Mouse (Mus musculus) kidney, adult 2 months (tissue): ENCODE measurements around the gene Gpr173. TPM values are rescaled to one million over a fixed set of nuclear protein-coding genes. Genes with fewer than 3 reads are reported as not detected.

Source experiments
- DNase-seq: peaks from one replicate; pipeline ENCODE4 v3.0.0; 2021
- H3K27ac ChIP-seq: fragments of 200-500 bp; 2 replicates; pipeline ENCODE4 v1.5.1; 2012; ENCODE audit warnings: low read depth, low read length, control low read depth, inconsistent platforms; ENCODE audit not compliant: insufficient read depth
- H3K27me3 ChIP-seq: fragments of 200-500 bp; replicated peaks from 2 replicates; pipeline ENCODE4 v1.6.1; 2012; ENCODE audit warnings: mild to moderate bottlenecking, moderate library complexity, low read length, inconsistent platforms; ENCODE audit not compliant: control insufficient read depth, insufficient read depth
- H3K36me3 ChIP-seq: fragments of 200-500 bp; 2 replicates; pipeline ENCODE4 v1.6.1; 2012; ENCODE audit warnings: mild to moderate bottlenecking, moderate library complexity, low read length, inconsistent platforms; ENCODE audit not compliant: control insufficient read depth, insufficient read depth
- H3K4me1 ChIP-seq: fragments of 200-500 bp; 2 replicates; pipeline ENCODE4 v1.6.1; 2011; ENCODE audit warnings: low read length; ENCODE audit not compliant: control insufficient read depth, insufficient read depth
- H3K4me3 ChIP-seq: fragments of 200-500 bp; 2 replicates; pipeline ENCODE4 v1.5.1; 2011; ENCODE audit warnings: mild to moderate bottlenecking, low read depth, low read length, control low read depth; ENCODE audit not compliant: insufficient read depth
- CTCF ChIP-seq: fragments of 200-500 bp; conservative IDR thresholded peaks from 2 replicates; pipeline ENCODE4 v1.5.1; 2011; ENCODE audit warnings: low read depth, mild to moderate bottlenecking, control low read depth, low read length, moderate library complexity, mixed read lengths; ENCODE audit not compliant: insufficient read depth, insufficient read length
- POLR2A ChIP-seq: fragments of 200-500 bp; IDR thresholded peaks from one replicate; pipeline ENCODE4 v1.6.1; 2011; ENCODE audit warnings: low read depth, low read length, control low read depth
- WGBS: fragments of 180-500 bp; shearing (Covaris S2); methylation state at CpG from one replicate; pipeline ENCODE4 v1.1.7; 2018; 5-methylcytosine and 5-hydroxymethylcytosine counted together
- polyA plus RNA-seq: library from polyadenylated mRNA; depleted of rRNA; stranded (reverse); fragments of >200 nt; gene quantifications from 2 replicates; pipeline ENCODE4 v1.2.3, GENCODE M21; 2012; rRNA removed

The Gpr173 gene
- polyA plus RNA-seq, 1 experiment = 2.2 TPM

- no peaks in the 10 kb centered on the region for H3K27me3 ChIP-seq
- TF ChIP-seq POLR2A = no peak
- TF ChIP-seq CTCF = no peak
- no peaks in the 10 kb centered on the region for H3K4me1 ChIP-seq
- peak within 1 kb of the TSS; percentile 95 for H3K4me3 ChIP-seq
- peak within 1 kb of the TSS; percentile 9; the same call in 1 of the 2 replicates for H3K27ac ChIP-seq
- peak; percentile 93 for DNase-seq
- H3K36me3 ChIP-seq = no peaks in the 10 kb centered on the region
- under 1% methylated on average over 29 of the region's 29 CpGs for WGBS
These were observed 41.4 kb downstream of the Gpr173 start, which contains the start of gene Kantr for GRCm38 (mm10) chrX:152326996-152327688. TSS of gene Kantr (minus strand) at chrX:152327495.

GRCm38 (mm10) chrX:152323584-152323983 is 44.9 kb downstream of the Gpr173 start:
- H3K4me1 ChIP-seq = no peaks in the 10 kb centered on the region
- DNase-seq = no peak
- WGBS = 100% methylated on average over 1 of the region's 1 CpGs
- H3K36me3 ChIP-seq = no peaks in the 10 kb centered on the region
- H3K27ac ChIP-seq = no peak overlapping the region
- TF ChIP-seq POLR2A = no peak
- no peak for TF ChIP-seq CTCF
- no peaks in the 10 kb centered on the region for H3K27me3 ChIP-seq
- H3K4me3 ChIP-seq = no peak overlapping the region

GRCm38 (mm10) chrX:152322776-152323175 is 45.7 kb downstream of the Gpr173 start:
- TF ChIP-seq CTCF = no peak
- TF ChIP-seq POLR2A = no peak
- Histone ChIP-seq H3K4me3 (no peak overlapping the region), H3K27me3 (no peaks in the 10 kb centered on the region), H3K4me1 (no peaks in the 10 kb centered on the region), H3K36me3 (no peaks in the 10 kb centered on the region), H3K27ac (no peak overlapping the region)
- no peak for DNase-seq
- WGBS = 56% methylated on average over 2 of the region's 2 CpGs

GRCm38 (mm10) chrX:152320535-152320934 is 48.0 kb downstream of the Gpr173 start:
- Histone ChIP-seq H3K4me3 (no peak overlapping the region), H3K36me3 (no peaks in the 10 kb centered on the region), H3K27me3 (no peaks in the 10 kb centered on the region), H3K27ac (no peak overlapping the region), H3K4me1 (no peaks in the 10 kb centered on the region)
- 86% methylated on average over 4 of the region's 4 CpGs for WGBS
- TF ChIP-seq POLR2A = no peak
- no peak for TF ChIP-seq CTCF
- no peak for DNase-seq

- H3K4me3 ChIP-seq = no peak overlapping the region
- H3K4me1 ChIP-seq = no peaks in the 10 kb centered on the region
- peak; percentile 6 for DNase-seq
- no peaks in the 10 kb centered on the region for H3K27me3 ChIP-seq
- WGBS = 54% methylated on average over 2 of the region's 2 CpGs
- no peak overlapping the region for H3K27ac ChIP-seq
- TF ChIP-seq CTCF (peak; percentile 35; the same call in 1 of the 2 replicates), POLR2A (no peak)
- H3K36me3 ChIP-seq = no peaks in the 10 kb centered on the region
These were observed 60.6 kb downstream of the Gpr173 start for GRCm38 (mm10) chrX:152307942-152308341.

GRCm38 (mm10) chrX:152307371-152307770 is 61.1 kb downstream of the Gpr173 start:
- Histone ChIP-seq H3K4me3 (no peak overlapping the region), H3K4me1 (no peaks in the 10 kb centered on the region), H3K27ac (no peak overlapping the region), H3K27me3 (no peaks in the 10 kb centered on the region), H3K36me3 (no peaks in the 10 kb centered on the region)
- TF ChIP-seq POLR2A (no peak), CTCF (no peak)
- no peak for DNase-seq

GRCm38 (mm10) chrX:152306224-152306623 is 62.3 kb downstream of the Gpr173 start:
- TF ChIP-seq CTCF (no peak), POLR2A (no peak)
- no peak for DNase-seq
- 98% methylated on average over 2 of the region's 2 CpGs for WGBS

More at GRCm38 (mm10) chrX:152306224-152306623, 62.3 kb downstream of the Gpr173 start:
- H3K4me1 ChIP-seq = no peaks in the 10 kb centered on the region
- no peaks in the 10 kb centered on the region for H3K27me3 ChIP-seq
- no peak overlapping the region for H3K27ac ChIP-seq
- H3K4me3 ChIP-seq = no peak overlapping the region
- no peaks in the 10 kb centered on the region for H3K36me3 ChIP-seq

Other genes starting within 250 kb of the Gpr173 start
- 80.1 and 89.8 TPM in 2 replicates for gene Iqsec2, start 224.4 kb downstream of the Gpr173 start, polyA plus RNA-seq
- gene Kdm5c, start 135.7 kb downstream of the Gpr173 start, polyA plus RNA-seq = 41.7 and 42.6 TPM in 2 replicates
- 7.1 and 8.4 TPM in 2 replicates for gene Kantr, start 41.2 kb downstream of the Gpr173 start, polyA plus RNA-seq
- gene Tspyl2, start 26.3 kb downstream of the Gpr173 start, polyA plus RNA-seq = 16.5 and 19.1 TPM in 2 replicates
- gene Cldn34a, start 194.6 kb upstream of the Gpr173 start, polyA plus RNA-seq = not detected in 2 replicates